Mouse (Mus musculus): ENCODE data around the gene Asic2.

- TF ChIP-seq POLR2A (IDR thresholded peaks at IDR 0.05; ENCODE audit: borderline replicate concordance, insufficient read depth, low read length) (no peak), CTCF (IDR thresholded peaks at IDR 0.05; ENCODE audit: borderline replicate concordance, insufficient read depth, low read depth, low read length) (no peak)
These were observed 1115.2 kb downstream of the Asic2 start for GRCm38 (mm10) chr11:80853014-80853413.
